Mouse (Mus musculus) heart, embryonic 12.5 days (tissue): ENCODE measurements around the gene Scrn1. TPM values are rescaled to one million over a fixed set of nuclear protein-coding genes. Genes with fewer than 3 reads are reported as not detected.

Experiments
- ATAC-seq: fragments of 200-750 bp; cut with Nextera tagmentation; 2 replicates; pipeline ENCODE4 v1.8.0; 2017; ENCODE audit warnings: moderate TSS enrichment, moderate library complexity; ENCODE audit not compliant: insufficient number of reproducible peaks, low FRiP score
- H3K27ac ChIP-seq: fragments of 300-500 bp; sonication (generic); 2 replicates; pipeline ENCODE4 v1.5.1; 2016; ENCODE audit warnings: mild to moderate bottlenecking, moderate library complexity; ENCODE audit not compliant: poor library complexity, severe bottlenecking
- H3K27me3 ChIP-seq: fragments of 300-500 bp; sonication (generic); replicated peaks from 2 replicates; pipeline ENCODE4 v1.6.1; 2016; ENCODE audit warnings: mild to moderate bottlenecking, moderate library complexity
- H3K36me3 ChIP-seq: fragments of 300-500 bp; sonication (generic); 2 replicates; pipeline ENCODE4 v1.6.1; 2016; ENCODE audit warnings: mild to moderate bottlenecking, moderate library complexity
- H3K4me1 ChIP-seq: fragments of 300-500 bp; sonication (generic); replicated peaks from 2 replicates; pipeline ENCODE4 v1.6.1; 2016; ENCODE audit warnings: mild to moderate bottlenecking
- H3K4me2 ChIP-seq: fragments of 300-500 bp; sonication (generic); 2 replicates; pipeline ENCODE4 v1.6.1; 2016; ENCODE audit warnings: mild to moderate bottlenecking, moderate library complexity
- H3K4me3 ChIP-seq: fragments of 300-500 bp; sonication (generic); 2 replicates; pipeline ENCODE4 v1.5.1; 2016; ENCODE audit warnings: mild to moderate bottlenecking
- H3K9ac ChIP-seq: fragments of 300-500 bp; sonication (generic); 2 replicates; pipeline ENCODE4 v1.6.1; 2016; ENCODE audit warnings: mild to moderate bottlenecking, moderate library complexity
- H3K9me3 ChIP-seq: fragments of 300-500 bp; sonication (generic); replicated peaks from 2 replicates; pipeline ENCODE4 v1.6.1; 2016; ENCODE audit warnings: mild to moderate bottlenecking, moderate library complexity
- WGBS: fragments of 180-500 bp; shearing (Covaris S2); methylation state at CpG from one replicate; pipeline ENCODE4 v1.1.7; 2016; 5-methylcytosine and 5-hydroxymethylcytosine counted together
- polyA plus RNA-seq: library from polyadenylated mRNA; unstranded; fragments of >200 nt; fragmentation: Nextera tagmentation; extraction: Ambion mirVana; gene quantifications from 2 replicates; pipeline ENCODE4 v1.2.1, GENCODE M21; 2016

The Scrn1 gene
- polyA plus RNA-seq, 1 experiment from 2014 or later: 14.5 TPM

GRCm38 (mm10) chr6:54472846-54473715, 93.2 kb downstream of the Scrn1 start:
- WGBS: 43% methylated on average over 8 of the region's 8 CpGs
- H3K27ac ChIP-seq: peak overlapping the region; percentile 86
- no peaks in the 10 kb centered on the region for H3K27me3 ChIP-seq
- H3K4me3 ChIP-seq: no peak overlapping the region
- peaks cover 58% of the 10 kb centered on the region for H3K4me1 ChIP-seq
- 0 out of 2 replicates have a peak overlapping the region, but pooled peaks have one; percentile 1 for H3K4me2 ChIP-seq
- no peaks in the 10 kb centered on the region for H3K36me3 ChIP-seq
- no peaks in the 10 kb centered on the region for H3K9me3 ChIP-seq
- peak; percentile 70 for ATAC-seq
- H3K9ac ChIP-seq: peak overlapping the region; percentile 7; the same call in 1 of the 2 replicates

GRCm38 (mm10) chr6:54471866-54472265, 94.4 kb downstream of the Scrn1 start:
- H3K4me3 ChIP-seq: no peak overlapping the region
- no peak overlapping the region for H3K9ac ChIP-seq
- H3K27ac ChIP-seq: peak overlapping the region; percentile 86
- H3K4me1 ChIP-seq: peaks cover 67% of the 10 kb centered on the region
- no peaks in the 10 kb centered on the region for H3K27me3 ChIP-seq
- H3K9me3 ChIP-seq: no peaks in the 10 kb centered on the region
- 60% methylated on average over 7 of the region's 7 CpGs for WGBS
- no peak for ATAC-seq
- no peaks in the 10 kb centered on the region for H3K36me3 ChIP-seq
- H3K4me2 ChIP-seq: no peak overlapping the region

DNA sequence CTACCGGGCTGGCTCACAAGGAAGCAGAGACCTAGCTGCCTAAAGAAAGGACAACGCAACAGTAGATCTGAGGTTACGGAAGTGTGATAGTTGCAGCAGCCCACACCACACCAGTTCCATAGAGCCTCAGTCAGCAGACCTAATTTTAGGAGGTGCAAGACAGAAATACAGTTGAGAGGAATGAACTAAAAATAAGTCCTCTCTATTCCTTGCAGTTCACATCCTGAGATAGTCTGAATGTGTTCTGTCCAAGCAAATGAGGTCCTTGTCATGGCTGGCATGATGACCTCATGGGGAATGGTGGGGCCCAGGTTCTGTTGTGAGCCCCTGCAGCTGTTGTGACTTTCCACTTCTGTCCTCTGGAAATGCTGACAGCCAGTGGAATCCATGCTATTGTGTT, 98.9 kb downstream of the Scrn1 start:
- WGBS: 38% methylated on average over 3 of the region's 3 CpGs
- no peaks in the 10 kb centered on the region for H3K36me3 ChIP-seq
- no peak overlapping the region for H3K4me3 ChIP-seq
- H3K27ac ChIP-seq: peak overlapping the region; percentile 96
- peak overlapping the region; percentile 41 for H3K4me2 ChIP-seq
- peaks cover 54% of the 10 kb centered on the region for H3K4me1 ChIP-seq
- no peaks in the 10 kb centered on the region for H3K9me3 ChIP-seq
- H3K27me3 ChIP-seq: no peaks in the 10 kb centered on the region
- ATAC-seq: peak; percentile 69
- H3K9ac ChIP-seq: 0 out of 2 replicates have a peak overlapping the region, but pooled peaks have one; percentile 30

- WGBS: 56% methylated on average over 4 of the region's 4 CpGs
- Histone ChIP-seq H3K9ac (no peak overlapping the region), H3K4me3 (no peak overlapping the region), H3K4me2 (no peak overlapping the region), H3K27me3 (no peaks in the 10 kb centered on the region), H3K9me3 (0 out of 2 replicates have a peak, but pooled peaks cover 4% of the 10 kb centered on the region), H3K27ac (peak overlapping the region; percentile 30; the same call in 1 of the 2 replicates), H3K36me3 (no peaks in the 10 kb centered on the region), H3K4me1 (peaks cover 60% of the 10 kb centered on the region)
- no peak for ATAC-seq
Observed at GRCm38 (mm10) chr6:54464926-54465325, 101.4 kb downstream of the Scrn1 start.

GRCm38 (mm10) chr6:54463701-54464458, 102.4 kb downstream of the Scrn1 start:
- H3K9me3 ChIP-seq: 0 out of 2 replicates have a peak, but pooled peaks cover 4% of the 10 kb centered on the region
- H3K4me3 ChIP-seq: no peak overlapping the region
- H3K27me3 ChIP-seq: no peaks in the 10 kb centered on the region
- 64% methylated on average over 8 of the region's 8 CpGs for WGBS
- ATAC-seq: no peak
- H3K27ac ChIP-seq: peak overlapping the region; percentile 42
- H3K36me3 ChIP-seq: no peaks in the 10 kb centered on the region
- H3K9ac ChIP-seq: no peak overlapping the region
- no peak overlapping the region for H3K4me2 ChIP-seq
- H3K4me1 ChIP-seq: peaks cover 66% of the 10 kb centered on the region

DNA sequence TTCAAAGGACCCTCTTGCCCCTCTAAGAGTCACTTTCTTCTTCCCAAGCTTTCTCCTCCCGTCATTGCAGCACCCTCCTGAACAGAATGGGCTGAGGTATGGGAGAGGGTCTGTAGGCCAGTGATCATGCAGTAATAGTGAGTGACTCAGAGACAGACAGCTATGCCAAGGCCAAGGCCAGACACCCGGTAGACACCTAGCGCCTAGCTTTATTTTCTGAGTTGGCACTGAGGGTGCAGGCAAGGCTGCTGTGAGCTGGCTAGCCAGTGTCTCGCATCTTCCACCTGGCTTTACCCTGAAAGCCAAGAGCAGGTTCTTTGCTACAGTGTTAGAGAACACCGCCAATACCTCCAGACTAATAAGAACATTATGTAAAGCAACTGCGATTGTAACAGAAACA, 103.5 kb downstream of the Scrn1 start:
- no peak overlapping the region for H3K4me3 ChIP-seq
- 0 out of 2 replicates have a peak, but pooled peaks cover 4% of the 10 kb centered on the region for H3K9me3 ChIP-seq
- H3K4me1 ChIP-seq: peaks cover 63% of the 10 kb centered on the region
- no peak overlapping the region for H3K9ac ChIP-seq
- ATAC-seq: no peak
- H3K36me3 ChIP-seq: no peaks in the 10 kb centered on the region
- no peak overlapping the region for H3K4me2 ChIP-seq
- WGBS: 87% methylated on average over 6 of the region's 6 CpGs
- H3K27ac ChIP-seq: no peak overlapping the region
- H3K27me3 ChIP-seq: no peaks in the 10 kb centered on the region

DNA sequence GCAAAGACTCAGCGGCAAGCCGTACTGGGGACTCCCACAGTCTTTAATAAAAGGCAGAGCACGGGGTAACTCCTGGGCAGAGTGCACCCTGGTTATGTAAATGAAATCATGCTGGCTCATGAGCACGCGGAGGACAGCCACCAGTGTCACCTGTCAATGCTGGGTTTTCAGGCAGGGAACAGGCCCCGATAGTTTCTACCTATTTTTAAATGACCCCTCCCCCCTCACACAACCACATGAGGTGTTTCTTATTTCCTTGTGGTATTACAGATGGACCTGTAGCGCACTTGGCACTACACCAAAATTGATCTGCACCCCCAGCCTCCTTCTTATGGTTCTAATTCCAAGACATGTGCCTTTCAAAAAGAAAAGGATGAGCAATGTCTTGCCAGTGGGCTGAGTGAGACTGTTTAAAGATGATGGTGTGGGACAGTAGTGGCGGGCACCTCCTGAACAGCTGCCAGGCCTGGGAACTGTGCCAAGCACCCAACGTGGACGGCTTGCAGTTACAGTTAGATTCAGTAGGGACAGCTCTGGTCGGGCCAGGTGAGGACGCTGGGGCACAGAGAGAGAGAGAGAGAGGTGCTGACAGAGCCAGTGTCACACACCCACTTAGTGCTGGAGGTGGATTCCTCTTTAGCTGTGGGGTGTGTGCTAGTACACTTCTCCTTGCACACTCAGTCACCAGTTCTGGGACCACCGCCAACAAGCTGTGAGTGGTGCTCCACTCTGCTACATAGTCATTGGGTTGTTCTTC, 105.2 kb downstream of the Scrn1 start:
- no peak overlapping the region for H3K9ac ChIP-seq
- no peak overlapping the region for H3K4me3 ChIP-seq
- peak; percentile 27; the same call in 1 of the 2 replicates for ATAC-seq
- 58% methylated on average over 13 of the region's 13 CpGs for WGBS
- peak overlapping the region; percentile 59; the same call in 1 of the 2 replicates for H3K27ac ChIP-seq
- H3K27me3 ChIP-seq: no peaks in the 10 kb centered on the region
- H3K4me2 ChIP-seq: no peak overlapping the region
- no peaks in the 10 kb centered on the region for H3K36me3 ChIP-seq
- peaks cover 59% of the 10 kb centered on the region for H3K4me1 ChIP-seq
- 0 out of 2 replicates have a peak, but pooled peaks cover 4% of the 10 kb centered on the region for H3K9me3 ChIP-seq

DNA sequence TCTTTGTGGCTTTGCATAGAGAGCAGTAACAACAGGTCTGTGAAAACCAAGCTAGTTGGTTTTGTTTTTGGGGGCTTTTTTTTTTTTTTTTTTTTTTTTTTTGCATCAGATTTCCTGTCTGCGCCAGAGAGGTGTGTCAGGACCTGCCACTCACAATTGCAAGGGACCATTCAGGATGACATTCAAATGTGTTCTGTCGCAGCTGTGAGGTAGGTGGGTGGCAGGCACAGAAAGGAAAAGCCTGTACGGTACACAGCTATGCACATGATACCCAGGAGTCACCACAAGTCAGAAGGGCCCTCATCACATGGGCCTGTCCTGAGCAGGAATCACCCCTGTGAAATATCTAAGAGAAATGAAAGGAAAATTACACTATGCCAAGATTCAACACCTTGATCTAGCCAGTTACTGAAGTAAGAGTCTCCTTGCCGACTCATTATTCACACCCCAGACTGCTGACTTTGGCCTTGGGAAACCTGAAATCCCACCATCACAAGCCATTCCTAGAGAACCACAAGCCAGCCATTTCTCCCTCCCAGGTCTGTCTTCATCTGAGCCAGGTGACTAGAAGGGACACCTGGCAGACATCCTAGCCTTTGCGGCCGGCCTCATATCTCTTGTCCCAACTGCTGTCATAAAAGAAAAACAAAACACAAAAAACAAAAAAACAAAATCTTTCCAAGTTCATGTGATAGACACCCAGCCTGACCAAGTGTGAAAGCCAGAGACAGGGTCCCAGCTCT, 105.9 kb downstream of the Scrn1 start:
- Histone ChIP-seq H3K4me1 (peaks cover 56% of the 10 kb centered on the region), H3K4me3 (no peak overlapping the region), H3K9me3 (0 out of 2 replicates have a peak, but pooled peaks cover 4% of the 10 kb centered on the region), H3K36me3 (no peaks in the 10 kb centered on the region), H3K4me2 (no peak overlapping the region), H3K27ac (peak overlapping the region; percentile 59; the same call in 1 of the 2 replicates), H3K9ac (no peak overlapping the region), H3K27me3 (no peaks in the 10 kb centered on the region)
- WGBS: 60% methylated on average over 6 of the region's 6 CpGs
- no peak for ATAC-seq

DNA sequence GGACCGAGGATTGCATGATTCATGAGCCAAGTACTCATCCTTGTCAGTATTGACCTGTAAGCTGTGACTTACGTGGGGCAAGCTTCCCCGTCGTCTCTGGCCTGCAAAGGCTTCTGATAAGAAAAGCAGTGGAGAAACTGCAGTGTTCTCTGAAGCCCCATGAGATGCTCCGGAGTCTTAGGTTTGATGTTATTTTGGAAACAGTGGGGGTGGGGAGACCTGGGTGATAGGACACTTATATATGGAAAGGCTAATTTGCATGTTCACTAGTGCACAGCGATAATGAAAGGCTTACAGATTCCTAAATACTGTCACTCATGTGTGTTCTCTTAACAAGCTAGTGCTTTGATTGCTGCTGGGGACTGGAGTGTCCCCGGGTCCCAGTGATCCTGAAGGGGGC, 106.6 kb downstream of the Scrn1 start:
- Histone ChIP-seq H3K36me3 (no peaks in the 10 kb centered on the region), H3K4me3 (no peak overlapping the region), H3K4me2 (no peak overlapping the region), H3K27ac (peak overlapping the region; percentile 17; the same call in 1 of the 2 replicates), H3K9ac (no peak overlapping the region), H3K4me1 (peaks cover 50% of the 10 kb centered on the region), H3K27me3 (no peaks in the 10 kb centered on the region), H3K9me3 (0 out of 2 replicates have a peak, but pooled peaks cover 4% of the 10 kb centered on the region)
- ATAC-seq: no peak
- WGBS: 17% methylated on average over 7 of the region's 7 CpGs
